Mouse (Mus musculus) heart, postnatal 14 days (tissue): ENCODE data around the gene Zcwpw1. TPM values are rescaled to one million over a fixed set of nuclear protein-coding genes. Genes with fewer than 3 reads are reported as not detected.

ENCODE experiments used
- total RNA-seq, 2 experiments: library from RNA; stranded (reverse); gene quantifications; 2 replicates each; pipeline ENCODE4 v1.2.3; 2021

Gene Zcwpw1
- total RNA-seq, 2 experiments from 2014 or later: 1.1 to 1.3 TPM

Other genes with a start within 250 kb of the Zcwpw1 start
- gene Actl6b, start 234.3 kb upstream of the Zcwpw1 start, total RNA-seq: not detected
- gene Tfr2, start 218.0 kb upstream of the Zcwpw1 start, total RNA-seq: not detected
- 10 to 100 TPM; 22.0 to 22.3 TPM for gene Mospd3, start 186.7 kb upstream of the Zcwpw1 start, total RNA-seq
- 100 to 1,000 TPM; 101 to 107 TPM for gene Pcolce, start 174.0 kb upstream of the Zcwpw1 start, total RNA-seq
- under 1 TPM; 0.27 to 0.43 TPM for gene Fbxo24, start 158.8 kb upstream of the Zcwpw1 start, total RNA-seq
- 10 to 100 TPM; 22.6 to 23.0 TPM for gene Lrch4, start 158.7 kb upstream of the Zcwpw1 start, total RNA-seq
- 1 to 10 TPM; 6.6 to 8.5 TPM for gene Gm20605, start 158.6 kb upstream of the Zcwpw1 start, total RNA-seq
- gene Sap25, start 146.5 kb upstream of the Zcwpw1 start, total RNA-seq: 1 to 10 TPM; 4.2 to 4.4 TPM
- under 1 TPM; 0.15 to 0.57 TPM for gene Irs3, start 142.1 kb upstream of the Zcwpw1 start, total RNA-seq
- gene Agfg2, start 103.1 kb upstream of the Zcwpw1 start, total RNA-seq: 10 to 100 TPM; 13.0 to 13.9 TPM
- gene Nyap1, start 46.2 kb upstream of the Zcwpw1 start, total RNA-seq: 1 to 10 TPM; 1.4 to 1.8 TPM
- gene Tsc22d4, start 42.1 kb upstream of the Zcwpw1 start, total RNA-seq: 100 to 1,000 TPM; 287 to 312 TPM
- 10 to 100 TPM; 13.9 to 14.0 TPM for gene Ppp1r35, start 8.9 kb upstream of the Zcwpw1 start, total RNA-seq
- 10 to 100 TPM; 32.7 to 33.0 TPM for gene Mepce, start 143 bp upstream of the Zcwpw1 start, total RNA-seq
- gene Pilra, start 48.5 kb downstream of the Zcwpw1 start, total RNA-seq: 1 to 10 TPM; 1.3 to 2.4 TPM
- 1 to 10 TPM in 1 of 2 experiments, under 1 TPM in 1; 0.44 to 1.5 TPM for gene Pilrb1, start 70.3 kb downstream of the Zcwpw1 start, total RNA-seq
- gene Pilrb2, start 84.0 kb downstream of the Zcwpw1 start, total RNA-seq: under 1 TPM; 0.45 to 1.00 TPM
- under 1 TPM; 0.22 to 0.27 TPM for gene Cyp3a13, start 133.8 kb downstream of the Zcwpw1 start, total RNA-seq
- under 1 TPM; 0.26 to 0.27 TPM for gene Gjc3, start 175.3 kb downstream of the Zcwpw1 start, total RNA-seq
- not detected for gene Azgp1, start 193.7 kb downstream of the Zcwpw1 start, total RNA-seq
- gene Smok3a, start 233.5 kb downstream of the Zcwpw1 start, total RNA-seq: not detected
- gene Smok3b, start 233.6 kb downstream of the Zcwpw1 start, total RNA-seq: not detected